Mouse (Mus musculus): Measurements from ENCODE around the gene Xxylt1. TPM values are rescaled to one million over a fixed set of nuclear protein-coding genes. Genes with fewer than 3 reads are reported as not detected.

The Xxylt1 gene
- total and polyA plus RNA-seq, 3 experiments: 21.5 to 45.7 (median 35.1) TPM

DNA sequence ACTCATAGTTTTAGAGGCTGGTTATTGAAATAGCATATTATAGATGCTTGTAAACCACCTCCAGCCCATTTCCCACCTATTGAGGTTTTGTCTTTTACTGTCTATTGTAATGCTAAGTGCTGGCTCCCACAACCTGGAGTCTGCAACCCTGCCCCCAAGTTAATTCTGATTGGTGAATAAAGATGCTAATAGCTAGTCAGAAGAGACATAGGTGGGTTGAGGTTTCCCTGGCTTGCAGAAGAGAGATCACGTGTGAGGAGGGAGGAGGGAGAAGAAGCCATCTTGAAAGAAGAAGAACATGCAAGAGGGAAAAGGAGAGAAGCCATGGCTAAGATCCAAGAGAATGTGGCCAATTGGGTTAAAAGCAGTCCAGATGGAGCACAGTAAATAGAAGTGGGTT lies 43.8 kb downstream of the Xxylt1 start:
- TF ChIP-seq MXI1 (IDR thresholded peaks at IDR 0.05; ENCODE audit: low read depth, low read length): no peak
- no peak for TF ChIP-seq POLR2AphosphoS2 (IDR thresholded peaks at IDR 0.05; ENCODE audit: low read depth, low read length)
- TF ChIP-seq USF1 (IDR thresholded peaks at IDR 0.05; ENCODE audit: low read depth, low read length): no peak
- TF ChIP-seq POLR2A (IDR thresholded peaks at IDR 0.05; ENCODE audit: low read depth, low read length): no peak
- no peak for TF ChIP-seq MAZ (IDR thresholded peaks at IDR 0.05; ENCODE audit: low read depth, low read length)
- no peak for TF ChIP-seq E2F4 (IDR thresholded peaks at IDR 0.05; ENCODE audit: insufficient replicate concordance, low read depth, low read length)
- TF ChIP-seq CTCF (conservative IDR thresholded peaks at IDR 0.05 in 1 of 2, IDR thresholded peaks at IDR 0.05 in 1 of 2; ENCODE audit: low read depth in 2 of 2, low read length in 2 of 2): no peak
- no peak for TF ChIP-seq KAT2A (IDR thresholded peaks at IDR 0.05; ENCODE audit: insufficient replicate concordance, low read length)
- TF ChIP-seq CHD2 (IDR thresholded peaks at IDR 0.05; ENCODE audit: low read length): no peak
- TF ChIP-seq USF2 (conservative IDR thresholded peaks at IDR 0.05; ENCODE audit: low read depth, low read length): no peak
- no peak for TF ChIP-seq TCF12 (IDR thresholded peaks at IDR 0.05; ENCODE audit: low read depth, low read length)
- TF ChIP-seq ZKSCAN1 (IDR thresholded peaks at IDR 0.05; ENCODE audit: borderline replicate concordance, low read depth, low read length): no peak
- no peak for TF ChIP-seq PAX5 (IDR thresholded peaks at IDR 0.05; ENCODE audit: low read length)
- peaks cover 12% of the 10 kb centered on the region for H3K9me3 ChIP-seq (replicated peaks; ENCODE audit: low read length)
- peaks cover 0 to 56% of the 10 kb centered on the region in 2 experiments for H3K36me3 ChIP-seq (replicated peaks in 1 of 2; ENCODE audit: control insufficient read depth in 1 of 2, insufficient read depth in 1 of 2, low read length in 1 of 2)
- no peak overlapping the region for H3K9ac ChIP-seq (ENCODE audit: insufficient read depth, low read depth)
- no peak overlapping the region for H3K4me3 ChIP-seq (replicated peaks in 1 of 3; ENCODE audit: low read depth in 2 of 3, low read length in 2 of 3, poor library complexity in 1 of 3)
- H3K79me2 ChIP-seq (replicated peaks; ENCODE audit: control insufficient read depth, extremely low read depth, insufficient read depth, poor library complexity, severe bottlenecking): no peaks in the 10 kb centered on the region
- in situ Hi-C loops (cut with MboI; ENCODE audit: low pct_ligation_motif_present, low pct_unique_long_range_greater_than_20kb, low sequenced_read_pairs): no loop called here
- no peak overlapping the region for H3K27ac ChIP-seq (ENCODE audit: insufficient read depth, low read depth)
- DNase-seq (ENCODE audit: extremely low read depth): no peak
- H3K4me2 ChIP-seq (ENCODE audit: insufficient read depth, low read depth, poor library complexity, severe bottlenecking): no peak overlapping the region
- peaks cover 2 to 37% of the 10 kb centered on the region in 2 experiments for H3K4me1 ChIP-seq (ENCODE audit: control insufficient read depth in 1 of 2, insufficient read depth in 2 of 2)
- no peaks in the 10 kb centered on the region for H3K27me3 ChIP-seq (replicated peaks)
- dilution Hi-C loops (cut with MboI; ENCODE audit: extremely low pct_ligation_motif_present, extremely low pct_unique_long_range_greater_than_20kb, low sequenced_read_pairs): no loop called here

DNA sequence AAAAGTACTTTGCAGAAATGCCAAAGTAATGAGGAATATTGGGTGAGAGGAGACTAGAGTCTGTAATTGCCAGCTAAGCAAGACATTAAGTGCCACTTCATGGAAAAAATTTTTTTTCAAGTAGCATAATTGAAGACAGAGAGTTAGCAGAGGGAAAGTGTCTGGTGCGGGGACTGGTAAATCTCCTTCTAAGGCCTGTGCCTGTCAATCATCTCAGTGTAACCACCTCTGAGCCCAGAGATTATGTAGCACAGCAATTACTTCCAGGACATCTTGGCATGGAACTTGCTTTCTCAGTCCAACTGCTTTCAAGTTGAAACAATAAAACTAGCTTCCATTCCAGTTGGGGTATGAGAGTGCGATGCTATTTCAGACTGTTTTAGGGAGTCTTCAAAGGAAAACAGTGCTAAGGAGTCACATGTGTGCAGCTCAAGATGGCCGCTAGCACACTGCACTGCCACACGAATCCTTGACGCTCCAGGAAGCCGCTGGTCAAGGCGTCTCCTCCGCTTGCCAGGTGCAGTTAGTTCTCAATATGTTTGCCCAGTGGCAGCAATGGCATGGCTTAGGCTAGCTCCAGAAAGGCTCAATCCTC lies 45.5 kb downstream of the Xxylt1 start:
- H3K4me2 ChIP-seq (ENCODE audit: insufficient read depth, low read depth, poor library complexity, severe bottlenecking): no peak overlapping the region
- H3K27me3 ChIP-seq (replicated peaks): no peaks in the 10 kb centered on the region
- no peak overlapping the region for H3K9ac ChIP-seq (ENCODE audit: insufficient read depth, low read depth)
- no peak overlapping the region for H3K27ac ChIP-seq (ENCODE audit: insufficient read depth, low read depth)
- no peak overlapping the region for H3K4me3 ChIP-seq (replicated peaks in 1 of 3; ENCODE audit: low read depth in 2 of 3, low read length in 2 of 3, poor library complexity in 1 of 3)
- H3K79me2 ChIP-seq (replicated peaks; ENCODE audit: control insufficient read depth, extremely low read depth, insufficient read depth, poor library complexity, severe bottlenecking): no peaks in the 10 kb centered on the region
- peaks cover 12% of the 10 kb centered on the region for H3K9me3 ChIP-seq (replicated peaks; ENCODE audit: low read length)
- dilution Hi-C loops (cut with MboI; ENCODE audit: extremely low pct_ligation_motif_present, extremely low pct_unique_long_range_greater_than_20kb, low sequenced_read_pairs) (no loop called here), in situ Hi-C loops (cut with MboI; ENCODE audit: low pct_ligation_motif_present, low pct_unique_long_range_greater_than_20kb, low sequenced_read_pairs) (no loop called here)
- H3K36me3 ChIP-seq (replicated peaks in 1 of 2; ENCODE audit: control insufficient read depth in 1 of 2, insufficient read depth in 1 of 2, low read length in 1 of 2): peaks cover 0 to 54% of the 10 kb centered on the region in 2 experiments
- TF ChIP-seq RAD21 (IDR thresholded peaks at IDR 0.05; ENCODE audit: low read depth, low read length) (no peak), MAZ (IDR thresholded peaks at IDR 0.05; ENCODE audit: low read depth, low read length) (no peak), UBTF (IDR thresholded peaks at IDR 0.05; ENCODE audit: low read depth, low read length) (no peak), GABPA (IDR thresholded peaks at IDR 0.05; ENCODE audit: insufficient replicate concordance, low read depth, low read length) (no peak), MAX (IDR thresholded peaks at IDR 0.05; ENCODE audit: low read length) (no peak), ZC3H11A (IDR thresholded peaks at IDR 0.05; ENCODE audit: low read depth, low read length) (no peak), MAFK (IDR thresholded peaks at IDR 0.05; ENCODE audit: insufficient replicate concordance, low read length) (no peak), NRF1 (IDR thresholded peaks at IDR 0.05; ENCODE audit: low read depth, low read length) (no peak), KAT2A (IDR thresholded peaks at IDR 0.05; ENCODE audit: insufficient replicate concordance, low read length) (no peak), NELFE (IDR thresholded peaks at IDR 0.05; ENCODE audit: low read depth, low read length) (no peak), USF2 (conservative IDR thresholded peaks at IDR 0.05; ENCODE audit: low read depth, low read length) (no peak), IRF4 (IDR thresholded peaks at IDR 0.05; ENCODE audit: low read depth, low read length) (no peak), TCF12 (IDR thresholded peaks at IDR 0.05; ENCODE audit: low read depth, low read length) (no peak), PAX5 (IDR thresholded peaks at IDR 0.05; ENCODE audit: low read length) (no peak)
- H3K4me1 ChIP-seq (ENCODE audit: control insufficient read depth in 1 of 2, insufficient read depth in 2 of 2): peaks cover 2 to 36% of the 10 kb centered on the region in 2 experiments
- no peak for DNase-seq (ENCODE audit: extremely low read depth)
